Mouse (Mus musculus) C2C12 (cell line): ENCODE results near the gene Fry.

Source experiments
- CTCF ChIP-seq: IDR thresholded peaks from one replicate; pipeline ENCODE4 v1.5.1; 2011; ENCODE audit not compliant: control insufficient read depth, insufficient read depth, insufficient read length
- MAX ChIP-seq: IDR thresholded peaks from one replicate; pipeline ENCODE4 v1.6.1; 2011; ENCODE audit warnings: mild to moderate bottlenecking, control low read depth
- MYOD1 ChIP-seq: IDR thresholded peaks from one replicate; pipeline ENCODE4 v1.6.1; 2011; ENCODE audit warnings: low read depth; ENCODE audit not compliant: control insufficient read depth, insufficient read length
- MYOG ChIP-seq: IDR thresholded peaks from one replicate; pipeline ENCODE4 v1.6.1; 2011; ENCODE audit not compliant: control insufficient read depth, insufficient read length; ENCODE audit errors: extremely low read depth
- USF1 ChIP-seq: IDR thresholded peaks from one replicate; pipeline ENCODE4 v1.6.1; 2011; ENCODE audit warnings: low read depth, mild to moderate bottlenecking, control low read depth, moderate library complexity

DNA sequence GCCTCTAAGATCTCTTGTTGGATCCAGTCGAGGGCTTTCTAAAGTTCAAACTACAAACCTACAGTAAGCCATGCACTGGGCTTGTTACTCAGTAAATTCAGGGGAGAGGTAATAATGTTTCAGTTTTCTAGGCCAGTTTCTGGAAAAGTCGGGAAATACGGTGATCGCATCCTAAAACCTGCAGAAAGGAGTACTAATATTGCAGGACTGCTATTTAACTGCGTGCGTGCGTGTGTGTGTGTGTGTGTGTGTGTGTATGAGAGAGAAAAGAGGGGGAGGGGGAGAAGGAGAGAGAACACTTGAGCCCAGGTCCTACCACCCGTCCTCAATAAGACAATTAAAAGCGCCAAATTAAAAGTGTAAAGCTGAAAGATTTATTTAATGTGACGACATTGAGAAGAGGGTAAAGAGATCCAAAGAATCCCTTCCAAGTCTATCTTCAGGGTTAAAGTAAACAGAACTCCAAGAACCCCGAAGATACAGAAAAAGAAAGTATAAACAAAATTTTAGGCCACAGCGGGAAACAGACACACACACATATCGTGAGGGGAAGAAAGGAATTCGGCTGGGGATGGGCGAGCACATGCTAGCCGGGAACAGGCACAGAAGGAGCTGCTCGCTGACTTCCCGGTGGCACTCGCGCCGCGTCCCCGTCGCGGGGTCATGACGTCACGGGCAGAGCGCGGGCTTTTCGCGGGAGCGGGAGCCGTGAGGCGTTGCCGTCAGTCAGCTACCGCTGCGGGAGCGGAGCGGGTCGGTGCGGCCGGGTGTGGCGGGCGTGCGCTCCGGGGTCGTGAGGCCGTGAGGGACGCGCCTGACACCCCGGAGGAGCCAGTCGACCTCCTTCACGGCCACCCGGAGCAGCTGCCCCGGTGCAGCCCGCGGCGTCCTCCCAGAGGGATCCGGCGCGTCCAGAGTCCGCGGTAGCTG lies 403.8 kb downstream of the Fry start, which contains the start of gene Brca2:
- no peak for TF ChIP-seq CTCF
- TF ChIP-seq USF1: no peak
- peak; percentile 98 for TF ChIP-seq MAX
- TF ChIP-seq MYOD1: no peak
- TF ChIP-seq MYOG: no peak
